Mouse (Mus musculus) ES-E14 (cell line): ENCODE data around the gene Mocs3. TPM values are rescaled to one million over a fixed set of nuclear protein-coding genes. Genes with fewer than 3 reads are reported as not detected.

Experiments
- DNase-seq: peaks from one replicate; pipeline ENCODE4 v3.0.0-alpha.2; 2013; ENCODE audit warnings: low read depth, low spot score
- H3K27ac ChIP-seq: 2 replicates; pipeline ENCODE4 v1.5.1; 2012; ENCODE audit warnings: low read depth, mild to moderate bottlenecking, low read length, moderate library complexity, mixed read lengths; ENCODE audit not compliant: poor library complexity, insufficient read depth, severe bottlenecking
- H3K36me3 ChIP-seq: 2 replicates; pipeline ENCODE4 v1.6.1; 2012; ENCODE audit warnings: mild to moderate bottlenecking, low read length, moderate library complexity, mixed read lengths; ENCODE audit not compliant: control insufficient read depth, poor library complexity, insufficient read depth, severe bottlenecking
- H3K4me1 ChIP-seq, 2 experiments: fragments of 150-350 bp in 1 of 2; sonication (generic) in 1 of 2; 2 replicates each; pipeline ENCODE4 v1.6.1; 2012; ENCODE audit warnings: low read length in 2 of 2, mild to moderate bottlenecking in 1 of 2, mixed read lengths in 1 of 2; ENCODE audit not compliant: control insufficient read depth in 2 of 2, insufficient read depth in 2 of 2, poor library complexity in 1 of 2
- H3K4me3 ChIP-seq, 2 experiments: fragments of 150-350 bp in 1 of 2; sonication (generic) in 1 of 2; 2 replicates each; pipeline ENCODE4 v1.5.1; 2012; ENCODE audit warnings: low read length in 2 of 2, low read depth in 1 of 2, mild to moderate bottlenecking in 1 of 2, mixed read lengths in 1 of 2; ENCODE audit not compliant: insufficient read depth in 1 of 2, poor library complexity in 1 of 2, severe bottlenecking in 1 of 2
- H3K9ac ChIP-seq: 2 replicates; pipeline ENCODE4 v1.6.1; 2012; ENCODE audit warnings: low read depth, mild to moderate bottlenecking, low read length, mixed read lengths; ENCODE audit not compliant: poor library complexity, insufficient read depth, severe bottlenecking
- H3K9me3 ChIP-seq: fragments of 150-350 bp; sonication (generic); 2 replicates; pipeline ENCODE4 v1.6.1; 2012; ENCODE audit warnings: low read depth, mild to moderate bottlenecking, low read length; ENCODE audit not compliant: control insufficient read depth, insufficient read depth
- CHD2 ChIP-seq: IDR thresholded peaks from 2 replicates; pipeline ENCODE4 v1.6.1; 2014; ENCODE audit warnings: mild to moderate bottlenecking, low read depth, low read length, inconsistent platforms
- HCFC1 ChIP-seq: IDR thresholded peaks from 2 replicates; pipeline ENCODE4 v1.6.1; 2012; ENCODE audit warnings: low read length, inconsistent platforms, borderline replicate concordance; ENCODE audit not compliant: insufficient read depth
- MAFK ChIP-seq: IDR thresholded peaks from 2 replicates; pipeline ENCODE4 v1.6.1; 2014; ENCODE audit warnings: mild to moderate bottlenecking, low read depth, low read length, inconsistent platforms; ENCODE audit not compliant: insufficient read depth
- ZC3H11A ChIP-seq: IDR thresholded peaks from 2 replicates; pipeline ENCODE4 v1.6.1; 2012; ENCODE audit warnings: low read depth, mild to moderate bottlenecking, inconsistent platforms, low read length, borderline replicate concordance
- ZNF384 ChIP-seq: IDR thresholded peaks from 2 replicates; pipeline ENCODE4 v1.6.1; 2012; ENCODE audit warnings: low read depth, low read length, inconsistent platforms
- in situ Hi-C, 2 experiments: fragments of 600-800 bp; cut with MboI; formaldehyde crosslinking; loops; one replicate each; pipeline ENCODE4 v1.15.1; 2025; ENCODE audit warnings: low sequenced_read_pairs in 2 of 2, inconsistent platforms in 1 of 2; ENCODE audit not compliant: unreplicated experiment in 2 of 2
- total RNA-seq: library from RNA; depleted of rRNA; stranded (reverse); fragments of 300-350 nt; gene quantifications from 2 replicates; pipeline ENCODE4 v1.2.3, GENCODE M21; 2012; rRNA removed

The Mocs3 gene
- total RNA-seq, 1 experiment: 10.7 TPM

DNA sequence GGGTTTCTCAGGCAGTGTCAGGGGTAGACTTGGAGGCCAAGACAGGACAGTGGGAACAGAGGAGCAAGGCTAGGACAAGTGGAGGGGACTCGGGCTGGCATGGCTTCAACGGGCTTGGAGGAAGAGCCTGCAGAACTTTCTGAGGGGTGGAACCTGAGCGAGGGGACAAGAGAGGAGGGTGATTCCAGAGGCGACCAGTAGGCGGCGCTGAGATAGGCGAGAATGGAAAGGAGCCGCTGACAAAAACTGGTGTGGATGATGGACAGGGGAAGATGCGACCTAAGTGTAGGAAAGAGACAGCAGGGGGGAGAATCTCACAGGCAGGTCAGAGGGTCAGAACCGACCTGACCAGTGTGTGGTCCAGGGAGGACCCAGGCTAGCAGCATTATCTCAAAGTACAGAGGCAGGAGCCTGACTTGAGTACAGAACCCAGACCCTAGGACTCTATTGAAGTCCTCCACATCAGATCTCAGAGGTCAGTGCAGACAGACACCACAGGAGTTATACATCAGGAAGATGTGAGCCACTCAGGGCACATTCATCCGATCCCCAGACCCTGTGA lies 44.0 kb downstream of the Mocs3 start:
- peak; percentile 74 for DNase-seq
- Histone ChIP-seq H3K36me3 (no peaks in the 10 kb centered on the region), H3K4me3 (no peak overlapping the region), H3K9ac (no peak overlapping the region), H3K9me3 (no peaks in the 10 kb centered on the region), H3K27ac (no peak overlapping the region), H3K4me1 (no peaks in the 10 kb centered on the region)
- in situ Hi-C loops: loop anchor here in 1 of 2 experiments (25.0 kb wide), 2 partner anchors 363 to 613 kb away; no protein-coding TSS in a partner anchor
- TF ChIP-seq CHD2 (no peak), ZNF384 (no peak)

DNA sequence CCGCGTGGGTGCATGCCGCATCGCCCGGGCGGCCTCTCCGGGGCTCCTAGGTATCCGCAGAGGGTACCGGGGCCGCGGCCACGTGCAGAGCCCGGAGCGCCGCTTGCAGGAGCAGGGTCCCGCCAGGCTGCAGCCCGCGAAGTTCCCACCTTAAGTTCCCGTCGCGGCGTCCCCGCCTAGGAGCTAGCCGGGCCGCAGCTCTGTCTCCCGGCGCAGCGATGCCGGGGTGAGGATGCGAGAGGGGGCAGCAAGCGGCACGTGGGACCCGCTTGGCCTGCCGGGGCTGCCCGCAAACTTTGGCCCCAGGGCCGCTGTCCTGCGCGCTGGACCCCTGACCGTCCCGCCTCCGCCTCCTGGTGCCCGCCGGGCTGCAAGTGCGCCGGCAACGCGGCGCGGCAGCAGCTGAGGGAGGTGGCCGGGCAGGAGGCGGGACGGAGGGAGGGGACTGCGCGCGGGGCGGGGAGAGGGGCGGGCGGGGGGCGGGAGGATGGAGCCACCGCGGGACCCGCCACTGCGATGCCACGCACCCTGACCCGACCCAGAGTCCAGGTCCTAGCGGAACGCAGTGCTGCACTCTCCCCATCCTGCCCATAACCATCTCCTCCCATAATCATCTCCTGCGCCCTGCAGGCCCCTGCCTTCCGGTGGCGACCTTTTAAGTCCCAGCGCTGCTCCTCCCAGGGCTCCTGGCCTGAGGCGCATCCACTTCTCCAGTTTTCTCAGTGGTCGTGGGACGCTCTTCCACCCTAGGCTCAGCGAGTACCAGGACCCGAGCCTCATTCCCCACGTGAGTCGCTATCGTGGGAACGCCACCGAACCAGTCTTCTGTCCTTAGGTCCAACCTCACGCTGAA lies 50.5 kb downstream of the Mocs3 start:
- TF ChIP-seq HCFC1 (no peak), ZNF384 (no peak), ZC3H11A (no peak), CHD2 (no peak), MAFK (no peak)
- no peak overlapping the region for H3K27ac ChIP-seq

DNA sequence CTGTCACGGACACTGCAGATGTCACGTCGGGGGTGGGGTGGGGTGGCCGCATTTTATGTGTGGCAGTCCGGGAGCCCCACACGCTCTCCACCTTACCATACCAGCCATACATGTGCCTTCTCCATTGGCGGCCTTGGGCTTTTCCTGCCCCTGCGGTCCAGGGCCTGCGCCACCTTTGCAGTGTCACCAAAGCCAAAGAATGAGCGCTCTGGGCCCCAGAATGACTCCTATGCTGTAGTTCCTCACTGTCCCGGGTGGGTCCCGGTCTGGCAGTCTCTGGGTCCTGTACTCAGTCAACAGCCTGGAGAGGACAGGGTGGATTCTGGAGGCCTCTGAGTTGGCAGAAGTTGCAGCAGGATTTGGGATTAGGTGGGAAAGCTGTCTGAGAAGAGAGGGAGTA lies 51.2 kb downstream of the Mocs3 start, which contains the start of gene Kcng1:
TSS of gene Kcng1 (minus strand) at position 155 of the 400 bp plus-strand sequence.
- no peak for DNase-seq
- in situ Hi-C loops: no loop called here
- H3K4me1 ChIP-seq: peaks cover 0 to 15% of the 10 kb centered on the region in 2 experiments; a peak in 2 of 4 replicates

More for the DNA sequence above, 50.5 kb downstream of the Mocs3 start:
- Histone ChIP-seq H3K36me3 (no peaks in the 10 kb centered on the region), H3K4me3 (peak overlapping the region; percentile 56 to 91), H3K4me1 (peaks cover 0 to 14% of the 10 kb centered on the region in 2 experiments; a peak in 2 of 4 replicates), H3K9ac (peak overlapping the region; percentile 66), H3K9me3 (no peaks in the 10 kb centered on the region)
- no peak for DNase-seq
- in situ Hi-C loops: no loop called here

More for the DNA sequence above, 51.2 kb downstream of the Mocs3 start, which contains the start of gene Kcng1:
- no peaks in the 10 kb centered on the region for H3K9me3 ChIP-seq
- no peak for TF ChIP-seq ZC3H11A
- TF ChIP-seq MAFK: no peak
- no peak for TF ChIP-seq HCFC1
- no peak for TF ChIP-seq CHD2
- TF ChIP-seq ZNF384: no peak
- no peak within 1 kb of the TSS for H3K27ac ChIP-seq
- no peaks in the 10 kb centered on the region for H3K36me3 ChIP-seq
- peak within 1 kb of the TSS; percentile 66 for H3K9ac ChIP-seq
- H3K4me3 ChIP-seq: peak within 1 kb of the TSS; percentile 56 to 91

Other genes with a start within 250 kb of the Mocs3 start
- gene Ripor3, start 220.0 kb upstream of the Mocs3 start, total RNA-seq: 0.32 and 0.98 TPM in 2 replicates
- 11.6 and 15.3 TPM in 2 replicates for gene Pard6b, start 149.6 kb upstream of the Mocs3 start, total RNA-seq
- gene Adnp, start 23.5 kb upstream of the Mocs3 start, total RNA-seq: 13.2 and 15.9 TPM in 2 replicates
- 37.3 and 41.7 TPM in 2 replicates for gene Gm20716, start 258 bp upstream of the Mocs3 start, total RNA-seq
- 40.1 and 47.3 TPM in 2 replicates for gene Dpm1, start within 50 bp of the Mocs3 start, total RNA-seq
- gene Kcng1, start 51.1 kb downstream of the Mocs3 start, total RNA-seq: 1.3 and 1.9 TPM in 2 replicates